Mouse (Mus musculus): Measurements from ENCODE around the gene Map7d3. TPM values are rescaled to one million over a fixed set of nuclear protein-coding genes. Genes with fewer than 3 reads are reported as not detected.

Map7d3 gene
- polyA plus RNA-seq, 1 experiment from 2014 or later: 2.4 TPM

DNA sequence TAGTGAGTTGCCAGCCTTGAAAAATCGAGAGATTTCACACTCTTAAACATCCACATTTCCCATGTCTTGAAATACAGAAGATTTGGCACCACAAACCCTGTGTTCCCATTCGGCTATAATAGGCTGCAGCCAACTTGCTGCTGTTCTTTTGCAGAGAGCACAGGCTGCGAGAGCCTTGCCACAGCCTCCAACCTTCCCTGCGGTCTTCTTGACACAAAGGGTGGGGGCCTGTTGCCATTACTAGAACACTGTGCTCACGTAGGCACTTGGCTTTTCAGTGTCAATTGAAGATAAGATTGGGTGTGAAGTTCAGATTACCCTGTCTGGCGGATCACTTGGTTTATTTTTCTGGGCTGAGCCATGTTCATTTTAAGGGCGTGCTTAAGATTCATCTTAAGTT is 65.8 kb downstream of the Map7d3 start:
- no peak overlapping the region for H3K4me3 ChIP-seq (ENCODE audit: low read depth, low read length)
- WGBS: 58% methylated on average over 7 of the region's 7 CpGs
- H3K9ac ChIP-seq: no peak overlapping the region
- no peaks in the 10 kb centered on the region for H3K9me3 ChIP-seq (ENCODE audit: low read depth, low read length)
- H3K4me2 ChIP-seq: no peak overlapping the region
- no peaks in the 10 kb centered on the region for H3K27me3 ChIP-seq (ENCODE audit: insufficient read depth, low read length)
- no peak overlapping the region for H3K27ac ChIP-seq (ENCODE audit: low read depth)
- H3K36me3 ChIP-seq (ENCODE audit: insufficient read depth): no peaks in the 10 kb centered on the region
- ATAC-seq (ENCODE audit: insufficient read depth) (no peak), DNase-seq (no peak)
- no peaks in the 10 kb centered on the region for H3K4me1 ChIP-seq (ENCODE audit: insufficient read depth)
- no peak for TF ChIP-seq CTCF (IDR thresholded peaks at IDR 0.05; ENCODE audit: low read depth)

DNA sequence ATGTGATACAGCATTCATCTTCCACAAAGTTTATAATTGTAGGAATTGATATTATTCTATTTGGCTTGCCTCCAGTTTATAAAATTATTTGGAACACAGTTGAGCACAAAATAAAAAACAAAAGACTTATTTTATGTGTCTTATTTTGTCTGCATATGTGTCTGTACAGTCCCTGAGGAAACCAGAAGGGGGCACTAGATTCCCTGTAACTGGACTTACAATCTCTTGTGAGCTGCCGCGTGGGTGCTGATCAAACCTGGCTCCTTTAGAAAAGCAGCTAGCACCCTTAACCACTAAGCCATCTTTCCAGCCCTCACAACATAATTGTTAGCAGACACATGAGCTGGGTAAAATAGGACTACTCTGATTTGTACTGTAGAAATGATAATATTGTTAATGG is 66.5 kb downstream of the Map7d3 start:
- DNase-seq: peak; percentile 65
- Histone ChIP-seq H3K4me1 (ENCODE audit: insufficient read depth) (no peaks in the 10 kb centered on the region), H3K27me3 (ENCODE audit: insufficient read depth, low read length) (no peaks in the 10 kb centered on the region), H3K9me3 (ENCODE audit: low read depth, low read length) (no peaks in the 10 kb centered on the region), H3K27ac (ENCODE audit: low read depth) (no peak overlapping the region), H3K36me3 (ENCODE audit: insufficient read depth) (no peaks in the 10 kb centered on the region), H3K9ac (no peak overlapping the region), H3K4me3 (ENCODE audit: low read depth, low read length) (no peak overlapping the region), H3K4me2 (no peak overlapping the region)
- WGBS: 32% methylated on average over 2 of the region's 2 CpGs
- ATAC-seq (ENCODE audit: insufficient read depth): no peak
- TF ChIP-seq CTCF (IDR thresholded peaks at IDR 0.05; ENCODE audit: low read depth): peak; percentile 53

DNA sequence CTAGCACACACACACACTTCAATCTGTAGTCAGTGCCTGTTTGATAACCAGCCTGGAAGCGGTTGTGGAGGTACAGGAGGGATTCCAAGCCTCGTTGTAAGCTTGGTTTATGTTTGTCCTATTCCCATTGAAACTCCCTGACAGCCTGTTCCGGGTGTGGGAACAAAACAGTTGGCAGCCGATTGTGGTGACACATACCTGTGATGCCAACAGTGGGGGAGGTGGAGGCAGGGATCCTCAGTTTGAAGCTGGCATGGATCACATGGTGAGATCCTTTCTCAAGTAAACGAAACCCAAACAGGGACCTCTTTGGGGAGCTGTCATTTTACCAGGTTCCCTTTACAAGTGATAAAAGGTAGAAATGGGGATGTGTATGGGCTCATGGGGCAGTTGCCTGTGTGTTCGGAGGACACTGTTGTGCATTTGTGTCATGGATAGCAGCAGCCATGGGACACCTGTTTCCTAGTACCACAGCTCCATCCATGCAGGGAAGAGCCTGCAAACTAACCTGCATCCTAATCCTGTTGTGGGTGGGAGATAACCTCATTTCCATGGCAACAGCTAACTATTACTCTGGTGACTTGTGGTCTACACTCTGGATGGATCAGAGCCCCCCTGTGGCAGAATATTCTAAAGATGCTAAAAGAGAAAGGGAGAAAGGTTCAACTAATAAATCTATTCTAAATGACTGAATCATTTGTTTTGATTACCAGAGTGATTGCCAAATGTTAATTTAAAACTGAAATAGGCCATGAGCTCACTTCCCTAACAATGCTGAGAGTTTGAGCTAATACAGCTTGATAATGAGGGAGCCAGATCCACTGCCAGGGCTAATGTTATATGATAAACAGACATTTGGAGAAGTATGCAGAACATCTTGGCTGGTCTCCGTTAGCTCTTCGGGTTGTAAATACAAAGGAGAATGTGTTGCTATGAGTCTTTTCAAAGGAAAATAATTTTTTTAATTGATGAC is 68.5 kb downstream of the Map7d3 start:
- no peak overlapping the region for H3K4me2 ChIP-seq
- ATAC-seq (ENCODE audit: insufficient read depth): no peak
- no peak for TF ChIP-seq CTCF (IDR thresholded peaks at IDR 0.05; ENCODE audit: low read depth)
- no peaks in the 10 kb centered on the region for H3K4me1 ChIP-seq (ENCODE audit: insufficient read depth)
- no peak overlapping the region for H3K27ac ChIP-seq (ENCODE audit: low read depth)
- no peaks in the 10 kb centered on the region for H3K9me3 ChIP-seq (ENCODE audit: low read depth, low read length)
- no peaks in the 10 kb centered on the region for H3K36me3 ChIP-seq (ENCODE audit: insufficient read depth)
- no peak overlapping the region for H3K4me3 ChIP-seq (ENCODE audit: low read depth, low read length)
- no peaks in the 10 kb centered on the region for H3K27me3 ChIP-seq (ENCODE audit: insufficient read depth, low read length)
- DNase-seq: peak; percentile 27
- H3K9ac ChIP-seq: no peak overlapping the region
- 61% methylated on average over 8 of the region's 8 CpGs for WGBS

DNA sequence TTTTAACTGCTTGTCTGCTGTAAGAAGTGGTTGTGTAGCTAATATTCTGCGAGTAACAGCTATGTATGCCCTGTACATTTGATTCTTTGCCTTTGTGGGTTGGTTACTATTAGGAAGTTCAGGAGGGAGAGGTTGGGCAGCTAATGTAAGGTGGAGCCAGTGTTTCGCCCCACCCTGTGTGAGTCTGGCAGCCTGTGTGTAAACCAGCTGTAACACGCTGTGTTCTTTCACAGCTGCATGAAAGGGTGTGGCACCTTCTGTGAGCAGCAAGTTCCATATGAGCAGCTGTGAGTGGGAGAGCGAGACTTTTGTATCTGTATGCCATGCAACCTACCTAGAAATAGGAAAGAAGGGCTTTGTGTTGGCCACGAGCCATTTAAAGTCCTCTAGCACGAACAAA is 70.0 kb downstream of the Map7d3 start:
- no peaks in the 10 kb centered on the region for H3K9me3 ChIP-seq (ENCODE audit: low read depth, low read length)
- H3K27ac ChIP-seq (ENCODE audit: low read depth): no peak overlapping the region
- H3K4me1 ChIP-seq (ENCODE audit: insufficient read depth): no peaks in the 10 kb centered on the region
- DNase-seq (no peak), ATAC-seq (ENCODE audit: insufficient read depth) (no peak)
- H3K4me2 ChIP-seq: no peak overlapping the region
- no peak for TF ChIP-seq CTCF (IDR thresholded peaks at IDR 0.05; ENCODE audit: low read depth)
- WGBS: 66% methylated on average over 6 of the region's 6 CpGs
- no peak overlapping the region for H3K4me3 ChIP-seq (ENCODE audit: low read depth, low read length)
- no peaks in the 10 kb centered on the region for H3K27me3 ChIP-seq (ENCODE audit: insufficient read depth, low read length)
- H3K9ac ChIP-seq: no peak overlapping the region
- no peaks in the 10 kb centered on the region for H3K36me3 ChIP-seq (ENCODE audit: insufficient read depth)

DNA sequence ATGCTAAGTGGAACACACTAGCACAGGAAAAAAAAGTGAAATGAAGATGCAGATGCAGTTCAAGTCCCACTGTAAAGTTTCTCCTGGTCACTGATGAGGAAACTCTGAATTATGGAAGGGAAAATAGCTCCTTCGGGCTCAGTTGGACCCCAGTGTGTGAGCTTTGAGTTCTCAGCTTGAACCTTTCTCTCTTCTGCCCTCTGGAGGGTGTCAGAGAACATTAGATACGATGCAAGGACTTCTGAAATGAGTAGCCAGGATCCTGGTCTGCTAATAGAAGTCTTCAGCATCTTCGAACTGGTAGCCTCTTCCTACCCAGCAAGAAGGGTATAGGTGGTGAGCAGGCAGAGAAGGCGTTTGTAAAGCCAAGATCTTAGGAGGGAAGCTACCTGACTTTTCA is 70.6 kb downstream of the Map7d3 start:
- no peak overlapping the region for H3K4me2 ChIP-seq
- DNase-seq: peak; percentile 25
- WGBS: 46% methylated on average over 4 of the region's 4 CpGs
- H3K27me3 ChIP-seq (ENCODE audit: insufficient read depth, low read length): no peaks in the 10 kb centered on the region
- H3K9ac ChIP-seq: no peak overlapping the region
- ATAC-seq (ENCODE audit: insufficient read depth): no peak
- H3K9me3 ChIP-seq (ENCODE audit: low read depth, low read length): no peaks in the 10 kb centered on the region
- no peaks in the 10 kb centered on the region for H3K36me3 ChIP-seq (ENCODE audit: insufficient read depth)
- no peak for TF ChIP-seq CTCF (IDR thresholded peaks at IDR 0.05; ENCODE audit: low read depth)
- H3K4me3 ChIP-seq (ENCODE audit: low read depth, low read length): no peak overlapping the region
- no peak overlapping the region for H3K27ac ChIP-seq (ENCODE audit: low read depth)
- H3K4me1 ChIP-seq (ENCODE audit: insufficient read depth): no peaks in the 10 kb centered on the region

Other genes starting within 250 kb of the Map7d3 start
- gene Mmgt1, start 224.3 kb downstream of the Map7d3 start, polyA plus RNA-seq (2014; fragmentation: Nextera tagmentation; extraction: Ambion mirVana): 30.9 and 32.3 TPM in 2 replicates
- 8.7 and 8.9 TPM in 2 replicates for gene Slc9a6, start 212.6 kb downstream of the Map7d3 start, polyA plus RNA-seq (2014; fragmentation: Nextera tagmentation; extraction: Ambion mirVana)
- 241 and 264 TPM in 2 replicates for gene Fhl1, start 90.5 kb downstream of the Map7d3 start, polyA plus RNA-seq (2014; fragmentation: Nextera tagmentation; extraction: Ambion mirVana)
- not detected in 2 replicates for gene Adgrg4, start 47.8 kb upstream of the Map7d3 start, polyA plus RNA-seq (2014; fragmentation: Nextera tagmentation; extraction: Ambion mirVana)
- gene Brs3, start 220.7 kb upstream of the Map7d3 start, polyA plus RNA-seq (2014; fragmentation: Nextera tagmentation; extraction: Ambion mirVana): not detected in 2 replicates
- gene Htatsf1, start 231.3 kb upstream of the Map7d3 start, polyA plus RNA-seq (2014; fragmentation: Nextera tagmentation; extraction: Ambion mirVana): 75.0 and 77.5 TPM in 2 replicates

Data from lung, embryonic 14.5 days (tissue).